Mouse (Mus musculus): ENCODE results near the gene Arl10. TPM values are rescaled to one million over a fixed set of nuclear protein-coding genes. Genes with fewer than 3 reads are reported as not detected.

The Arl10 gene
- total RNA-seq (2023) = 2.6 TPM

GRCm38 (mm10) chr13:54574854-54575481 is at the start of gene Arl10:
Gene Arl10 (plus strand): TSS chr13:54575015.

DNA sequence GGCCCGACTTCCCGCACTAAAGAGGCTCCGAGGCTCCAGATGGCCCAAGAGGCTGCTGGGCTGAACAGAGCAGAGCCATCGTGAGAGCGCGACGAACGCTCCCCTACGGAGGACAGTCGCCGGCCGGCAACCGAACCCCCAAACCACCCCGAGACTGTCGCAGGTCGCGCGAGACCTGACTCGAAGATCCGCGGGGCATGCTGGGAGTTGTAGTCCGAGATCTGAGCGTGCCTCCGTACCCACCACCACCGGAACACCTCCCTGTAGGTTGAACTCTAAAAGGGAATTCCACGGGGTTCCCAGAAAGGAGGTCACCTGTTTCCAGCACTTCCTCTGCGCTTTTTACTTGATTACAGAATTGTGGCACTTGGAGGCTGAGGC is 9.6 kb upstream of the Arl10 start, which contains the start of gene 4833439L19Rik:
TSS of gene 4833439L19Rik (minus strand) at position 235 of the 381 bp plus-strand sequence.

GRCm38 (mm10) chr13:54589996-54590951 is 15.5 kb downstream of the Arl10 start, which contains the start of the genes Nop16 and Higd2a:
Gene Nop16 (minus strand): TSS chr13:54590090.
Gene Higd2a (plus strand): TSS chr13:54590207.

GRCm38 (mm10) chr13:54610972-54611754 is 36.3 kb downstream of the Arl10 start, which contains the start of gene Cltb:
Gene Cltb (minus strand): TSS chr13:54611344.

DNA sequence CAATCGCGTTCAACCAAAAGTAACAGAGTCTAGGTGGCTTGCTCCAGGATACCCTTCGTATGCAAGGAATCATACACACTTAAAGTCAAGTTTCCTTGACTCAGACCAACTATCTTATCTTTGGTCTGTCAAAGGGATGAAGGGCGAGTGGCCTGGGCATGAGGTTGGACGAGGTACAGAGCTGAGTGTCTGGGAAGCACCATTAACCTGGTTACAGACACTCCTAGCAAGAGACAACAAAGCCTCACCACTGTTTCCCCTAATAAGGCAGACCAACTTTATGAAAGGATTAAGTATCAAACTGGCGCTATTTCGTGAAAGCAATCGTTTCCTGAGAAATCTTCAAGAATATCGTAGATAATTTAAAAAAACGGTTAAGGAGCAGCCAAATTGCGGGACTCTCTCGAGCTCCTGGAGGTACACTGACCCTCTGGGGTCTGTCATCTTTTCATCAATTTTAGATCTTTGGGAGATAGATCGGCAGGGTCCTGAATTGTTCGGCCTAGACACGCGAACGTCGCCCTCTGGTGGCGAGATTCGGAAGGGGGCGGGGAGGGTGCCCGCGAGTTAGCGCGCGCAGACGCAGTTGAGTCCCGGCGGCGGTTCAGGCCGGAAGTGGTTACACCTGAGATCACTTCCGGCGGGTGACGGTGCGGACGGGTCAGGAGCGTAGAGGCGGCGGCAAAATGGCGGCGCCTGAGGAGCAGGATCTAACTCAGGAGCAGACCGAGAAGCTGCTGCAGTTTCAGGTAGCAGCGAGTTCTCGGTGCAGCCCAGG is 46.5 kb downstream of the Arl10 start, which contains the start of gene Faf2:
TSS of gene Faf2 (plus strand) at position 630 of the 778 bp plus-strand sequence.

Other genes starting within 250 kb of the Arl10 start
- 0.80 TPM for gene Cplx2, start 203.7 kb upstream of the Arl10 start, total RNA-seq (2023)
- gene Thoc3, start 106.2 kb upstream of the Arl10 start, total RNA-seq (2023) = 28.1 TPM
- gene Simc1, start 71.2 kb upstream of the Arl10 start, total RNA-seq (2023) = 42.3 TPM
- gene 4833439L19Rik, start 9.6 kb upstream of the Arl10 start, total RNA-seq (2023) = 39.7 TPM
- 16.4 TPM for gene Nop16, start 15.1 kb downstream of the Arl10 start, total RNA-seq (2023)
- 90.5 TPM for gene Higd2a, start 15.2 kb downstream of the Arl10 start, total RNA-seq (2023)
- 40.3 TPM for gene Cltb, start 36.3 kb downstream of the Arl10 start, total RNA-seq (2023)
- 56.0 TPM for gene Faf2, start 46.8 kb downstream of the Arl10 start, total RNA-seq (2023)
- 206 TPM for gene Rnf44, start 118.9 kb downstream of the Arl10 start, total RNA-seq (2023)
- not detected for gene Cdhr2, start 126.4 kb downstream of the Arl10 start, total RNA-seq (2023)
- gene Gprin1, start 174.9 kb downstream of the Arl10 start, total RNA-seq (2023) = not detected
- gene Sncb, start 191.6 kb downstream of the Arl10 start, total RNA-seq (2023) = not detected
- not detected for gene Eif4e1b, start 209.0 kb downstream of the Arl10 start, total RNA-seq (2023)
- 1.8 TPM for gene Tspan17, start 214.4 kb downstream of the Arl10 start, total RNA-seq (2023)

Measured in CD4-positive naive resting alpha-beta T cell, adult 57 days (primary cell).